Mouse (Mus musculus) neural tube, postnatal 0 days (tissue): ENCODE measurements around the gene Gm17079. TPM values are rescaled to one million over a fixed set of nuclear protein-coding genes. Genes with fewer than 3 reads are reported as not detected.

Source experiments
- polyA plus RNA-seq: library from polyadenylated mRNA; unstranded; fragments of >200 nt; fragmentation: Nextera tagmentation; extraction: Ambion mirVana; gene quantifications from 2 replicates; pipeline ENCODE4 v1.2.1, GENCODE M21; 2015

The Gm17079 gene
- polyA plus RNA-seq = not detected in 2 replicates

GRCm38 (mm10) chr14:51695368-51695767, at the start of gene Gm17079:
TSS of gene Gm17079 (minus strand) at chr14:51695468.

GRCm38 (mm10) chr14:51717083-51717482, 21.8 kb upstream of the Gm17079 start, which contains the start of gene Gm5800:
TSS of gene Gm5800 (minus strand) at chr14:51717183.

Other genes starting within 250 kb of the Gm17079 start
- not detected in 2 replicates for gene Vmn2r89, start 243.6 kb downstream of the Gm17079 start, polyA plus RNA-seq
- gene Gm5622, start 142.7 kb downstream of the Gm17079 start, polyA plus RNA-seq = not detected in 2 replicates
- gene Gm17175, start 121.4 kb downstream of the Gm17079 start, polyA plus RNA-seq = not detected in 2 replicates
- not detected in 2 replicates for gene Gm17174, start 103.3 kb downstream of the Gm17079 start, polyA plus RNA-seq
- not detected in 2 replicates for gene Gm17078, start 84.2 kb downstream of the Gm17079 start, polyA plus RNA-seq
- not detected in 2 replicates for gene Gm4181, start 59.8 kb downstream of the Gm17079 start, polyA plus RNA-seq
- gene Gm5800, start 21.7 kb upstream of the Gm17079 start, polyA plus RNA-seq = not detected in 2 replicates
- not detected in 2 replicates for gene Ang4, start 78.1 kb upstream of the Gm17079 start, polyA plus RNA-seq
- not detected in 2 replicates for gene AY358078, start 104.6 kb upstream of the Gm17079 start, polyA plus RNA-seq
- not detected in 2 replicates for gene Ear6, start 158.2 kb upstream of the Gm17079 start, polyA plus RNA-seq
- 60.3 and 70.4 TPM in 2 replicates for gene Mettl17, start 189.4 kb upstream of the Gm17079 start, polyA plus RNA-seq
- gene Slc39a2, start 197.4 kb upstream of the Gm17079 start, polyA plus RNA-seq = 0.72 and 1.4 TPM in 2 replicates
- 674 and 708 TPM in 2 replicates for gene Ndrg2, start 218.7 kb upstream of the Gm17079 start, polyA plus RNA-seq
- not detected in 2 replicates for gene Tppp2, start 223.0 kb upstream of the Gm17079 start, polyA plus RNA-seq
- gene Rnase13, start 227.3 kb upstream of the Gm17079 start, polyA plus RNA-seq = not detected in 2 replicates